ENCODE assay signal across 16 mouse cellular contexts in genomic region chr3:97262235-97262634, GRCm38 (mm10). TPM values are rescaled to one million over a fixed set of nuclear protein-coding genes. Genes with fewer than 3 reads are reported as not detected.
DNase-seq lines count a peak whose midpoint lies in the region; ATAC-seq and TF ChIP-seq lines count a peak whose summit lies in the region.
"Had no signal": no experiment of that assay in that cellular context is flagged by ENCODE, and none has a peak within 500 bp of the region (broad histone marks: within the 10 kb centered on the region; RNA-seq: fewer than 3 reads in every experiment).

No protein-coding gene starts in this region.

- H3K9me3 ChIP-seq in kidney, postnatal 0 days (replicated peaks; ENCODE audit: low read length): peaks cover 4% of the 10 kb centered on the region; the same call in 1 of the 2 replicates
- peaks cover 12% of the 10 kb centered on the region for H3K9me3 ChIP-seq in kidney, embryonic 15.5 days (replicated peaks)
- H3K9me3 ChIP-seq: liver, embryonic 15.5 days had no signal

- no peak overlapping the region for H3K27ac ChIP-seq in kidney, postnatal 0 days
- no peak overlapping the region for H3K27ac ChIP-seq in kidney, embryonic 15.5 days
- H3K27ac ChIP-seq: embryonic facial prominence, embryonic 13.5 days; hindbrain, embryonic 13.5 days; liver, embryonic 15.5 days had no signal

- peak; percentile 11; the same call in 1 of the 2 replicates for TF ChIP-seq CTCF in kidney, postnatal 0 days (IDR thresholded peaks at IDR 0.05; ENCODE audit: low read depth)

- H3K36me3 ChIP-seq in kidney, postnatal 0 days (ENCODE audit: insufficient read depth, low read length): no peaks in the 10 kb centered on the region
- H3K36me3 ChIP-seq in kidney, embryonic 15.5 days: peaks cover 23% of the 10 kb centered on the region
- H3K36me3 ChIP-seq: liver, embryonic 15.5 days had no signal

- DNase-seq in kidney, postnatal 0 days (ENCODE audit: low spot score): no peak
- DNase-seq in thymus, postnatal 14 days: peak; percentile 11
- no peak for DNase-seq in thymus, postnatal 36 days
- peak; percentile 49 for DNase-seq in ZHBTc4 (ENCODE audit: low read depth, low spot score)
- DNase-seq in adrenal gland, adult (ENCODE audit: inconsistent age in 2 of 2, low spot score in 1 of 2): no peak
- no peak for DNase-seq in urinary bladder, postnatal 10 days (ENCODE audit: low spot score)
- DNase-seq: adrenal gland, postnatal 36 days; cerebellum, adult 9-10 months; heart, postnatal 10 days; kidney, adult 8-10 months; kidney, postnatal 4 days had no signal

- WGBS in kidney, postnatal 0 days: 100% methylated on average over 1 of the region's 1 CpGs
- 94% methylated on average over 1 of the region's 1 CpGs for WGBS in kidney, embryonic 15.5 days

- no peak overlapping the region for H3K4me2 ChIP-seq in kidney, postnatal 0 days (ENCODE audit: low read length)
- no peak overlapping the region for H3K4me2 ChIP-seq in kidney, embryonic 15.5 days
- H3K4me2 ChIP-seq: embryonic facial prominence, embryonic 13.5 days; hindbrain, embryonic 13.5 days; liver, embryonic 15.5 days had no signal

- H3K27me3 ChIP-seq in kidney, postnatal 0 days (ENCODE audit: insufficient read depth, low read length): no peaks in the 10 kb centered on the region
- H3K27me3 ChIP-seq in kidney, embryonic 15.5 days: no peaks in the 10 kb centered on the region
- H3K27me3 ChIP-seq: embryonic facial prominence, embryonic 13.5 days; hindbrain, embryonic 13.5 days; liver, embryonic 15.5 days had no signal

- ATAC-seq in kidney, postnatal 0 days (replicated peaks; ENCODE audit: low FRiP score, low read depth): no peak
- ATAC-seq in kidney, embryonic 15.5 days (replicated peaks; ENCODE audit: low FRiP score): no peak
- ATAC-seq: activated CD4-positive, CD25-positive, alpha-beta regulatory T cell, adult 4 months had no signal

- no peaks in the 10 kb centered on the region for H3K4me1 ChIP-seq in kidney, postnatal 0 days (replicated peaks; ENCODE audit: insufficient read depth, low read length)
- H3K4me1 ChIP-seq in kidney, embryonic 15.5 days: no peaks in the 10 kb centered on the region
- H3K4me1 ChIP-seq: embryonic facial prominence, embryonic 13.5 days; liver, embryonic 15.5 days had no signal

- no peak overlapping the region for H3K4me3 ChIP-seq in kidney, postnatal 0 days (replicated peaks; ENCODE audit: low read depth, low read length)
- H3K4me3 ChIP-seq in kidney, embryonic 15.5 days (replicated peaks): no peak overlapping the region
- H3K4me3 ChIP-seq: embryonic facial prominence, embryonic 13.5 days; hindbrain, embryonic 13.5 days; liver, embryonic 15.5 days had no signal

- no peak overlapping the region for H3K9ac ChIP-seq in kidney, postnatal 0 days (ENCODE audit: low read depth, low read length)
- no peak overlapping the region for H3K9ac ChIP-seq in kidney, embryonic 15.5 days
- H3K9ac ChIP-seq: embryonic facial prominence, embryonic 13.5 days; hindbrain, embryonic 13.5 days; liver, embryonic 15.5 days had no signal

RNA-seq across cellular contexts. Expression of gene Bcl9, which starts 35.5 kb away (rescaled TPM):
- 42.0 and 43.7 TPM in 2 replicates for polyA plus RNA-seq in kidney, postnatal 0 days (2015; fragmentation: Nextera tagmentation; extraction: Ambion mirVana)
- 61.3 and 66.6 TPM in 2 replicates for polyA plus RNA-seq in kidney, embryonic 15.5 days (2015; fragmentation: Nextera tagmentation; extraction: Ambion mirVana)

Comparison
In these comparisons a context has a peak if more than half of its experiments do, and no peak if none do; other contexts are left out.
1. DNase-seq: peak in thymus, postnatal 14 days (single experiment) and ZHBTc4 (single experiment); none in kidney, postnatal 0 days (single experiment), thymus, postnatal 36 days (0 of 2), adrenal gland, adult (0 of 2) and urinary bladder, postnatal 10 days (single experiment).